Mouse (Mus musculus): ENCODE measurements around the gene Sdsl. TPM values are rescaled to one million over a fixed set of nuclear protein-coding genes. Genes with fewer than 3 reads are reported as not detected.
A peak's percentile ranks its signal among the peaks of the same experiment; 100 is the strongest.

Gene Sdsl
- polyA plus RNA-seq, 1 experiment from 2014 or later, result 9.9 TPM

- Histone ChIP-seq H3K27me3 (replicated peaks; ENCODE audit: control insufficient read depth, insufficient read depth, low read length) (no peaks in the 10 kb centered on the region), H3K27ac (ENCODE audit: low read depth) (no peak within 1 kb of the TSS), H3K4me2 (ENCODE audit: low read length) (peak within 1 kb of the TSS; percentile 62), H3K4me3 (ENCODE audit: low read depth, low read length) (peak within 1 kb of the TSS; percentile 57), H3K9me3 (ENCODE audit: control insufficient read depth, low read length) (no peaks in the 10 kb centered on the region), H3K9ac (ENCODE audit: low read length) (peak within 1 kb of the TSS; percentile 42), H3K36me3 (ENCODE audit: control insufficient read depth, insufficient read depth, low read length) (no peaks in the 10 kb centered on the region), H3K4me1 (replicated peaks; ENCODE audit: control insufficient read depth, insufficient read depth, low read length) (peaks cover 26% of the 10 kb centered on the region)
- peak; percentile 87 for ATAC-seq (replicated peaks; ENCODE audit: low FRiP score, low TSS enrichment, low read depth)
- under 1% methylated on average over 36 of the region's 36 CpGs for WGBS
- peak; percentile 99 for DNase-seq (ENCODE audit: low spot score)
Measured at GRCm38 (mm10) chr5:120510982-120511642, 38.5 kb upstream of the Sdsl start, which contains the start of gene Slc8b1. Slc8b1 (plus strand) TSS chr5:120511168.

GRCm38 (mm10) chr5:120507311-120507710 lies 34.7 kb upstream of the Sdsl start:
- Histone ChIP-seq H3K36me3 (ENCODE audit: control insufficient read depth, insufficient read depth, low read length) (no peaks in the 10 kb centered on the region), H3K27me3 (replicated peaks; ENCODE audit: control insufficient read depth, insufficient read depth, low read length) (no peaks in the 10 kb centered on the region), H3K9me3 (ENCODE audit: control insufficient read depth, low read length) (no peaks in the 10 kb centered on the region), H3K4me3 (ENCODE audit: low read depth, low read length) (no peak overlapping the region), H3K4me2 (ENCODE audit: low read length) (no peak overlapping the region), H3K4me1 (replicated peaks; ENCODE audit: control insufficient read depth, insufficient read depth, low read length) (peaks cover 13% of the 10 kb centered on the region), H3K9ac (ENCODE audit: low read length) (no peak overlapping the region), H3K27ac (ENCODE audit: low read depth) (no peak overlapping the region)
- 69% methylated on average over 4 of the region's 4 CpGs for WGBS
- ATAC-seq (replicated peaks; ENCODE audit: low FRiP score, low TSS enrichment, low read depth), result no peak
- DNase-seq (ENCODE audit: low spot score), result no peak

- Histone ChIP-seq H3K4me1 (replicated peaks; ENCODE audit: control insufficient read depth, insufficient read depth, low read length) (peaks cover 11% of the 10 kb centered on the region), H3K27me3 (replicated peaks; ENCODE audit: control insufficient read depth, insufficient read depth, low read length) (no peaks in the 10 kb centered on the region), H3K9ac (ENCODE audit: low read length) (no peak overlapping the region), H3K4me2 (ENCODE audit: low read length) (no peak overlapping the region), H3K27ac (ENCODE audit: low read depth) (no peak overlapping the region), H3K36me3 (ENCODE audit: control insufficient read depth, insufficient read depth, low read length) (no peaks in the 10 kb centered on the region), H3K9me3 (ENCODE audit: control insufficient read depth, low read length) (no peaks in the 10 kb centered on the region), H3K4me3 (ENCODE audit: low read depth, low read length) (no peak overlapping the region)
- DNase-seq (ENCODE audit: low spot score) (no peak), ATAC-seq (replicated peaks; ENCODE audit: low FRiP score, low TSS enrichment, low read depth) (no peak)
- WGBS, result 48% methylated on average over 9 of the region's 9 CpGs
Measured at GRCm38 (mm10) chr5:120506490-120506889, 33.9 kb upstream of the Sdsl start.

- WGBS, result 63% methylated on average over 9 of the region's 9 CpGs
- Histone ChIP-seq H3K4me2 (ENCODE audit: low read length) (no peak overlapping the region), H3K27me3 (replicated peaks; ENCODE audit: control insufficient read depth, insufficient read depth, low read length) (no peaks in the 10 kb centered on the region), H3K4me1 (replicated peaks; ENCODE audit: control insufficient read depth, insufficient read depth, low read length) (peaks cover 9% of the 10 kb centered on the region; the same call in 1 of the 2 replicates), H3K4me3 (ENCODE audit: low read depth, low read length) (no peak overlapping the region), H3K27ac (ENCODE audit: low read depth) (no peak overlapping the region), H3K9ac (ENCODE audit: low read length) (no peak overlapping the region), H3K36me3 (ENCODE audit: control insufficient read depth, insufficient read depth, low read length) (no peaks in the 10 kb centered on the region), H3K9me3 (ENCODE audit: control insufficient read depth, low read length) (no peaks in the 10 kb centered on the region)
- DNase-seq (ENCODE audit: low spot score) (no peak), ATAC-seq (replicated peaks; ENCODE audit: low FRiP score, low TSS enrichment, low read depth) (no peak)
Measured at GRCm38 (mm10) chr5:120505781-120506180, 33.2 kb upstream of the Sdsl start.

- no peaks in the 10 kb centered on the region for H3K36me3 ChIP-seq (ENCODE audit: control insufficient read depth, insufficient read depth, low read length)
- no peak overlapping the region for H3K4me2 ChIP-seq (ENCODE audit: low read length)
- peaks cover 9% of the 10 kb centered on the region; the same call in 1 of the 2 replicates for H3K4me1 ChIP-seq (replicated peaks; ENCODE audit: control insufficient read depth, insufficient read depth, low read length)
- no peak for ATAC-seq (replicated peaks; ENCODE audit: low FRiP score, low TSS enrichment, low read depth)
- DNase-seq (ENCODE audit: low spot score), result peak; percentile 84
- no peaks in the 10 kb centered on the region for H3K27me3 ChIP-seq (replicated peaks; ENCODE audit: control insufficient read depth, insufficient read depth, low read length)
- WGBS, result 22% methylated on average over 16 of the region's 16 CpGs
- no peaks in the 10 kb centered on the region for H3K9me3 ChIP-seq (ENCODE audit: control insufficient read depth, low read length)
- H3K9ac ChIP-seq (ENCODE audit: low read length), result no peak overlapping the region
- no peak overlapping the region for H3K4me3 ChIP-seq (ENCODE audit: low read depth, low read length)
- no peak overlapping the region for H3K27ac ChIP-seq (ENCODE audit: low read depth)
Measured at GRCm38 (mm10) chr5:120505368-120505767, 32.8 kb upstream of the Sdsl start.

GRCm38 (mm10) chr5:120503144-120503795 lies 30.7 kb upstream of the Sdsl start, which contains the start of gene Plbd2:
Plbd2 (minus strand) TSS chr5:120503625.
- H3K9ac ChIP-seq (ENCODE audit: low read length), result peak within 1 kb of the TSS; percentile 81
- H3K4me1 ChIP-seq (replicated peaks; ENCODE audit: control insufficient read depth, insufficient read depth, low read length), result peaks cover 9% of the 10 kb centered on the region; the same call in 1 of the 2 replicates
- ATAC-seq (replicated peaks; ENCODE audit: low FRiP score, low TSS enrichment, low read depth) (peak; percentile 59), DNase-seq (ENCODE audit: low spot score) (peak; percentile 99)
- no peaks in the 10 kb centered on the region for H3K9me3 ChIP-seq (ENCODE audit: control insufficient read depth, low read length)
- H3K27me3 ChIP-seq (replicated peaks; ENCODE audit: control insufficient read depth, insufficient read depth, low read length), result no peaks in the 10 kb centered on the region
- peak within 1 kb of the TSS; percentile 93 for H3K4me2 ChIP-seq (ENCODE audit: low read length)
- H3K4me3 ChIP-seq (ENCODE audit: low read depth, low read length), result peak within 1 kb of the TSS; percentile 90
- H3K27ac ChIP-seq (ENCODE audit: low read depth), result no peak within 1 kb of the TSS
- H3K36me3 ChIP-seq (ENCODE audit: control insufficient read depth, insufficient read depth, low read length), result 0 out of 2 replicates have a peak, but pooled peaks cover under 1% of the 10 kb centered on the region
- under 1% methylated on average over 55 of the region's 55 CpGs for WGBS

GRCm38 (mm10) chr5:120502675-120503143 lies 30.1 kb upstream of the Sdsl start:
- H3K27me3 ChIP-seq (replicated peaks; ENCODE audit: control insufficient read depth, insufficient read depth, low read length), result no peaks in the 10 kb centered on the region
- no peak for DNase-seq (ENCODE audit: low spot score)
- WGBS, result 11% methylated on average over 12 of the region's 12 CpGs
- H3K36me3 ChIP-seq (ENCODE audit: control insufficient read depth, insufficient read depth, low read length), result 0 out of 2 replicates have a peak, but pooled peaks cover 3% of the 10 kb centered on the region
- no peaks in the 10 kb centered on the region for H3K9me3 ChIP-seq (ENCODE audit: control insufficient read depth, low read length)
- peak overlapping the region; percentile 93 for H3K4me2 ChIP-seq (ENCODE audit: low read length)
- no peak for ATAC-seq (replicated peaks; ENCODE audit: low FRiP score, low TSS enrichment, low read depth)
- H3K4me1 ChIP-seq (replicated peaks; ENCODE audit: control insufficient read depth, insufficient read depth, low read length), result peaks cover 9% of the 10 kb centered on the region; the same call in 1 of the 2 replicates
- H3K9ac ChIP-seq (ENCODE audit: low read length), result peak overlapping the region; percentile 81
- no peak overlapping the region for H3K27ac ChIP-seq (ENCODE audit: low read depth)
- peak overlapping the region; percentile 90 for H3K4me3 ChIP-seq (ENCODE audit: low read depth, low read length)

- Histone ChIP-seq H3K36me3 (ENCODE audit: control insufficient read depth, insufficient read depth, low read length) (0 out of 2 replicates have a peak, but pooled peaks cover 3% of the 10 kb centered on the region), H3K9me3 (ENCODE audit: control insufficient read depth, low read length) (no peaks in the 10 kb centered on the region), H3K4me2 (ENCODE audit: low read length) (peak overlapping the region; percentile 93), H3K27me3 (replicated peaks; ENCODE audit: control insufficient read depth, insufficient read depth, low read length) (no peaks in the 10 kb centered on the region), H3K9ac (ENCODE audit: low read length) (peak overlapping the region; percentile 81), H3K4me1 (replicated peaks; ENCODE audit: control insufficient read depth, insufficient read depth, low read length) (peaks cover 9% of the 10 kb centered on the region; the same call in 1 of the 2 replicates), H3K27ac (ENCODE audit: low read depth) (no peak overlapping the region), H3K4me3 (ENCODE audit: low read depth, low read length) (peak overlapping the region; percentile 90)
- ATAC-seq (replicated peaks; ENCODE audit: low FRiP score, low TSS enrichment, low read depth), result no peak
- DNase-seq (ENCODE audit: low spot score), result no peak
- 66% methylated on average over 9 of the region's 9 CpGs for WGBS
Measured at GRCm38 (mm10) chr5:120502147-120502621, 29.6 kb upstream of the Sdsl start.

Measured in intestine, embryonic 14.5 days (tissue).